Mouse (Mus musculus) forebrain, embryonic 13.5 days (tissue): Measurements from ENCODE around the gene Syt14. TPM values are rescaled to one million over a fixed set of nuclear protein-coding genes. Genes with fewer than 3 reads are reported as not detected.

ENCODE experiments used
- ATAC-seq: fragments of 200-750 bp; cut with Nextera tagmentation; 2 replicates; pipeline ENCODE4 v1.8.0; 2017
- H3K27ac ChIP-seq: fragments of 300-500 bp; sonication (generic); 2 replicates; pipeline ENCODE4 v1.5.1; 2015; ENCODE audit warnings: inconsistent platforms, mild to moderate bottlenecking, moderate library complexity
- H3K27me3 ChIP-seq: fragments of 300-500 bp; sonication (generic); 2 replicates; pipeline ENCODE4 v1.6.1; 2015; ENCODE audit warnings: mild to moderate bottlenecking, inconsistent platforms
- H3K36me3 ChIP-seq: fragments of 300-500 bp; sonication (generic); 2 replicates; pipeline ENCODE4 v1.6.1; 2015; ENCODE audit warnings: mild to moderate bottlenecking, inconsistent platforms; ENCODE audit not compliant: poor library complexity, severe bottlenecking
- H3K4me1 ChIP-seq: fragments of 300-500 bp; sonication (generic); 2 replicates; pipeline ENCODE4 v1.6.1; 2015; ENCODE audit warnings: inconsistent platforms
- H3K4me2 ChIP-seq: fragments of 300-500 bp; sonication (generic); 2 replicates; pipeline ENCODE4 v1.6.1; 2015; ENCODE audit warnings: inconsistent platforms, mild to moderate bottlenecking, moderate library complexity
- H3K4me3 ChIP-seq: fragments of 300-500 bp; sonication (generic); 2 replicates; pipeline ENCODE4 v1.5.1; 2015; ENCODE audit warnings: mild to moderate bottlenecking, inconsistent platforms
- H3K9ac ChIP-seq: fragments of 300-500 bp; sonication (generic); 2 replicates; pipeline ENCODE4 v1.6.1; 2015; ENCODE audit warnings: mild to moderate bottlenecking, inconsistent platforms
- H3K9me3 ChIP-seq: fragments of 300-500 bp; sonication (generic); replicated peaks from 2 replicates; pipeline ENCODE4 v1.6.1; 2016; ENCODE audit warnings: inconsistent platforms
- WGBS: fragments of 180-500 bp; shearing (Covaris S2); methylation state at CpG from one replicate; pipeline ENCODE4 v1.1.7; 2015; 5-methylcytosine and 5-hydroxymethylcytosine counted together
- polyA plus RNA-seq: library from polyadenylated mRNA; unstranded; fragments of >200 nt; fragmentation: Nextera tagmentation; extraction: Ambion mirVana; gene quantifications from 2 replicates; pipeline ENCODE4 v1.2.1, GENCODE M21; 2015

Syt14 gene
- 6.2 and 7.6 TPM in 2 replicates for polyA plus RNA-seq

- Histone ChIP-seq H3K27me3 (peaks cover 3% of the 10 kb centered on the region; the same call in 1 of the 2 replicates), H3K9ac (peak within 1 kb of the TSS; percentile 82), H3K4me1 (peaks cover 13% of the 10 kb centered on the region), H3K9me3 (no peaks in the 10 kb centered on the region), H3K4me3 (peak within 1 kb of the TSS; percentile 82), H3K4me2 (peak within 1 kb of the TSS; percentile 91), H3K27ac (peak within 1 kb of the TSS; percentile 61), H3K36me3 (no peaks in the 10 kb centered on the region)
- ATAC-seq, result peak; percentile 97
- under 1% methylated on average over 61 of the region's 67 CpGs for WGBS
Measured at GRCm38 (mm10) chr1:193035371-193036238, at the start of gene Syt14. Gene Syt14, minus strand, starts transcription at chr1:193035775.

- Histone ChIP-seq H3K9ac (no peak overlapping the region), H3K36me3 (no peaks in the 10 kb centered on the region), H3K27me3 (no peaks in the 10 kb centered on the region), H3K27ac (no peak overlapping the region), H3K4me3 (no peak overlapping the region), H3K4me2 (no peak overlapping the region), H3K9me3 (no peaks in the 10 kb centered on the region), H3K4me1 (peaks cover 29% of the 10 kb centered on the region)
- no peak for ATAC-seq
- 94% methylated on average over 1 of the region's 1 CpGs for WGBS
Measured at GRCm38 (mm10) chr1:193084016-193084415, 48.4 kb upstream of the Syt14 start.

- Histone ChIP-seq H3K4me3 (no peak overlapping the region), H3K27ac (peak overlapping the region; percentile 57), H3K36me3 (no peaks in the 10 kb centered on the region), H3K27me3 (no peaks in the 10 kb centered on the region), H3K9me3 (no peaks in the 10 kb centered on the region), H3K9ac (no peak overlapping the region), H3K4me1 (peaks cover 29% of the 10 kb centered on the region), H3K4me2 (no peak overlapping the region; the same call in 1 of the 2 replicates)
- WGBS, result 71% methylated on average over 7 of the region's 7 CpGs
- ATAC-seq, result no peak
Measured at GRCm38 (mm10) chr1:193083051-193083450, 47.5 kb upstream of the Syt14 start.

GRCm38 (mm10) chr1:193082311-193082921 is 46.8 kb upstream of the Syt14 start:
- 0 out of 2 replicates have a peak overlapping the region, but pooled peaks have one; percentile 8 for H3K9ac ChIP-seq

GRCm38 (mm10) chr1:193062618-193063017 is 27.0 kb upstream of the Syt14 start:
- Histone ChIP-seq H3K36me3 (no peaks in the 10 kb centered on the region), H3K9me3 (no peaks in the 10 kb centered on the region), H3K4me3 (no peak overlapping the region), H3K27ac (no peak overlapping the region), H3K9ac (no peak overlapping the region), H3K4me2 (no peak overlapping the region), H3K4me1 (no peaks in the 10 kb centered on the region), H3K27me3 (no peaks in the 10 kb centered on the region)
- ATAC-seq, result no peak
- 88% methylated on average over 3 of the region's 3 CpGs for WGBS

More at GRCm38 (mm10) chr1:193082311-193082921, 46.8 kb upstream of the Syt14 start:
- H3K27ac ChIP-seq, result peak overlapping the region; percentile 57
- no peaks in the 10 kb centered on the region for H3K27me3 ChIP-seq
- H3K36me3 ChIP-seq, result no peaks in the 10 kb centered on the region
- no peak overlapping the region for H3K4me3 ChIP-seq
- no peaks in the 10 kb centered on the region for H3K9me3 ChIP-seq
- peak overlapping the region; percentile 24; the same call in 1 of the 2 replicates for H3K4me2 ChIP-seq
- peaks cover 29% of the 10 kb centered on the region for H3K4me1 ChIP-seq
- 13% methylated on average over 10 of the region's 10 CpGs for WGBS
- peak; percentile 77; the same call in 1 of the 2 replicates for ATAC-seq

- Histone ChIP-seq H3K27me3 (no peaks in the 10 kb centered on the region), H3K4me1 (no peaks in the 10 kb centered on the region), H3K27ac (no peak overlapping the region), H3K36me3 (no peaks in the 10 kb centered on the region), H3K4me3 (no peak overlapping the region), H3K9ac (no peak overlapping the region), H3K9me3 (no peaks in the 10 kb centered on the region), H3K4me2 (no peak overlapping the region)
- no peak for ATAC-seq
- WGBS, result 83% methylated on average over 2 of the region's 2 CpGs
Measured at GRCm38 (mm10) chr1:193060167-193060566, 24.6 kb upstream of the Syt14 start.

- 63% methylated on average over 5 of the region's 5 CpGs for WGBS
- Histone ChIP-seq H3K4me2 (no peak overlapping the region), H3K36me3 (no peaks in the 10 kb centered on the region), H3K4me1 (no peaks in the 10 kb centered on the region), H3K27ac (no peak overlapping the region), H3K4me3 (no peak overlapping the region), H3K9me3 (no peaks in the 10 kb centered on the region), H3K9ac (no peak overlapping the region), H3K27me3 (no peaks in the 10 kb centered on the region)
- no peak for ATAC-seq
Measured at GRCm38 (mm10) chr1:193059596-193059995, 24.0 kb upstream of the Syt14 start.

GRCm38 (mm10) chr1:193054401-193054800 is 18.8 kb upstream of the Syt14 start:
- no peak overlapping the region for H3K27ac ChIP-seq
- no peak for ATAC-seq
- H3K4me3 ChIP-seq, result no peak overlapping the region
- no peak overlapping the region for H3K9ac ChIP-seq
- H3K36me3 ChIP-seq, result no peaks in the 10 kb centered on the region
- no peak overlapping the region for H3K4me2 ChIP-seq
- no peaks in the 10 kb centered on the region for H3K4me1 ChIP-seq
- no peaks in the 10 kb centered on the region for H3K27me3 ChIP-seq
- no peaks in the 10 kb centered on the region for H3K9me3 ChIP-seq
- 76% methylated on average over 5 of the region's 5 CpGs for WGBS

- Histone ChIP-seq H3K9ac (no peak overlapping the region), H3K4me2 (no peak overlapping the region), H3K27ac (no peak overlapping the region), H3K4me3 (no peak overlapping the region), H3K36me3 (no peaks in the 10 kb centered on the region), H3K4me1 (no peaks in the 10 kb centered on the region), H3K27me3 (no peaks in the 10 kb centered on the region), H3K9me3 (no peaks in the 10 kb centered on the region)
- 78% methylated on average over 5 of the region's 5 CpGs for WGBS
- ATAC-seq, result no peak
Measured at GRCm38 (mm10) chr1:193053065-193053464, 17.5 kb upstream of the Syt14 start.

- no peak overlapping the region for H3K9ac ChIP-seq
- ATAC-seq, result no peak
Measured at GRCm38 (mm10) chr1:193047616-193048015, 12.0 kb upstream of the Syt14 start.

GRCm38 (mm10) chr1:193042760-193043295 is 7.3 kb upstream of the Syt14 start:
- no peak overlapping the region for H3K4me2 ChIP-seq
- H3K27ac ChIP-seq, result no peak overlapping the region
- 50% methylated on average over 3 of the region's 3 CpGs for WGBS
- H3K36me3 ChIP-seq, result no peaks in the 10 kb centered on the region
- no peak overlapping the region for H3K9ac ChIP-seq
- H3K9me3 ChIP-seq, result no peaks in the 10 kb centered on the region
- no peaks in the 10 kb centered on the region for H3K27me3 ChIP-seq
- no peak overlapping the region for H3K4me3 ChIP-seq
- ATAC-seq, result no peak
- no peaks in the 10 kb centered on the region for H3K4me1 ChIP-seq

More at GRCm38 (mm10) chr1:193047616-193048015, 12.0 kb upstream of the Syt14 start:
- Histone ChIP-seq H3K4me1 (no peaks in the 10 kb centered on the region), H3K27ac (no peak overlapping the region), H3K4me3 (no peak overlapping the region), H3K4me2 (no peak overlapping the region), H3K9me3 (no peaks in the 10 kb centered on the region), H3K36me3 (no peaks in the 10 kb centered on the region), H3K27me3 (no peaks in the 10 kb centered on the region)
- WGBS, result 89% methylated on average over 4 of the region's 4 CpGs

- H3K4me2 ChIP-seq, result peak overlapping the region; percentile 91
- H3K27ac ChIP-seq, result peak overlapping the region; percentile 61
- H3K27me3 ChIP-seq, result peaks cover 3% of the 10 kb centered on the region; the same call in 1 of the 2 replicates
- 1% methylated on average over 19 of the region's 19 CpGs for WGBS
- no peaks in the 10 kb centered on the region for H3K36me3 ChIP-seq
- no peak for ATAC-seq
- H3K9ac ChIP-seq, result peak overlapping the region; percentile 82
- peaks cover 13% of the 10 kb centered on the region for H3K4me1 ChIP-seq
- H3K4me3 ChIP-seq, result peak overlapping the region; percentile 82
- no peaks in the 10 kb centered on the region for H3K9me3 ChIP-seq
Measured at GRCm38 (mm10) chr1:193034951-193035370, 614 bp downstream of the Syt14 start.
